Mouse (Mus musculus): ENCODE data around the gene Prpf18. TPM values are rescaled to one million over a fixed set of nuclear protein-coding genes. Genes with fewer than 3 reads are reported as not detected.
A peak's percentile ranks its signal among the peaks of the same experiment; 100 is the strongest.
"Not testable (repeated sequence)": the region's sequence is repeated elsewhere in the genome, so short reads cannot be mapped to it uniquely, and the experiment has no call there.

Gene Prpf18
- total RNA-seq, 2 experiments from 2014 or later, result 39.3 to 42.0 TPM

DNA sequence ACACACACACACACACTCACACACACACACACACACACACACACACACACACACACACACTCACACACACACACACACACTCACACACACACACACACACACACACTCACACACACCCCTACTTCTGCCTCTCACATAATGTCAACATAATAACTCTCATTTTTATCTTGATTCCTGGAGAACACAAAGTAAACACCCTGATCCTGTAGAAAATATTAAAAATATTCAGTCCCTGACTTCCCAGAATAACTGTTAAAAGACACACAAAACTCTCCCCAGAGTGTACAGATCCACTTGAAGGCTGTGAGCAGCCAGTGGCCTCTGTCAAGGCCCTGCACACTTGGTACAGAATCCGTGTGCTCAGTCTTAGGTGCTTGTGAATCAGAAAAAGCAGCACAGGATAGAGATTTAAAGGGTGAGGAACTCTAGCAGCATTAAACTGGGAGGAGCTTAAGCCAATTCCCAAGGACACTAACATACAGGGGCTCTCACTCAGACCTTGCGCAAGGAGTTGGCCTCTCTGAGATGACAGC, 36.8 kb downstream of the Prpf18 start:
- no peak for DNase-seq (ENCODE audit: low spot score)

DNA sequence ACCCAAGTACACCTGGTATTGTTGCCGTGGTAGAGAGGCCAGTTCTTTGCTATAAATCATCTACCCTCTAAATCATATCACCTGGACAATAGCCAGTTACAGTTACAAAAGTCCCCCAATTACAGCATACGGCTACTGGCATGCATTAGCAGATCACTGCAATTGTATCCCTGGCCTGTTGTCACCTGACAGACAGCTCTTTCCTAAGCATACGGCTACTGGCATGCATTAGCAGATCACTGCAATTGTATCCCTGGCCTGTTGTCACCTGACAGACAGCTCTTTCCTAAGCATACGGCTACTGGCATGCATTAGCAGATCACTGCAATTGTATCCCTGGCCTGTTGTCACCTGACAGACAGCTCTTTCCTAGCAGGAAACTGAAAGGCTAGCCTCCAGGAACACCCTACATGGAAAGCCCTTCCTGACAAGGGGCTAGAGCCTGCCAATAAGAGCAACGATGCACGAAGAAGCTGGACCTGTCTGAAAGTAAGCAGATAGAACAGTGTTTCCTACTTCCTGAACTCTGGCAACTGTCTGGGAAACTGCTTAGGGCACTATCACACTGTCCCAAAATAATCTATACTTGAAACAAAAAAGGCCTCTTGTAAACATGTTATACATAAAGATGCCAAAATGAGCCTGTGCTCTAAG, 37.5 kb downstream of the Prpf18 start:
- DNase-seq (ENCODE audit: low spot score), result not testable (repeated sequence)

GRCm38 (mm10) chr2:4611704-4612103, 40.2 kb downstream of the Prpf18 start:
- DNase-seq (ENCODE audit: low spot score), result no peak

DNA sequence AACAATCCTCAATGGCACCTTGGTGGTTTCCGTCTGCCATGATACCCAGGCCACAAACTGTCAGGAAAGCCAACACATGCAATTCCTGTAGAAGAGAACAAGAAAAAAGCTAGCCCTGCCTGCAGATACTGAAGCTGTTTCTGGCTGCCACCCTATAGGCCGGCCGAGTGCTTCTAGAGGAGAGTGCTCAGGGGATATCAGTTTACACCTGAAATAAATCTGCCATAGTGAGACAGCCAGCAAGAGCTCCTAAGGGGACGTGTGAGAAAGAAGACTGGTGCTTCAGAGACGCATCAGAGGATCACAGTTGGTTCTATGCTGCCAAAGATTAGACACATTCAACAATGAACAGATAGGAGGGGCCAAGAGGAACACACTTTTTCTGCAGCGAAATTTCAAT, 40.6 kb downstream of the Prpf18 start:
- peak; percentile 25 for DNase-seq (ENCODE audit: low spot score)

DNA sequence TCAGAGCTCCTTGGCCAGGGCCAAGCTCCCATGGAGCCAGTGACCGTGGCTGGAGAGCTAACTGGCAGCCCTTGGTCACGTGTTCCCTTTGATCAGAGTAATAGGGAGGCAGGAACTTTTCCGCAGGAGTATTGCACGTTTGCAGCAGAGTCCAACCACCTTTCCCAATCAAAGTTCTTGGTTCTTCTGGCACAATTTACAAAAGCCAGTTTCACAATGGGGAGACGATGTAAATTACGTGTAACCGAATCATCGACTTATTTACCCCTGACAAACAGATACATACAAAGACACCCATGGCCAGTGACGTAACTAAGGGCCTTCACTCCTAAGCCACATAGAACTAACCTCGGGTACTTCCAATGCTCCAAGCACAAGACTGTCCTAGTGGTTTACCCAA, 42.5 kb downstream of the Prpf18 start:
- no peak for DNase-seq (ENCODE audit: low spot score)

DNA sequence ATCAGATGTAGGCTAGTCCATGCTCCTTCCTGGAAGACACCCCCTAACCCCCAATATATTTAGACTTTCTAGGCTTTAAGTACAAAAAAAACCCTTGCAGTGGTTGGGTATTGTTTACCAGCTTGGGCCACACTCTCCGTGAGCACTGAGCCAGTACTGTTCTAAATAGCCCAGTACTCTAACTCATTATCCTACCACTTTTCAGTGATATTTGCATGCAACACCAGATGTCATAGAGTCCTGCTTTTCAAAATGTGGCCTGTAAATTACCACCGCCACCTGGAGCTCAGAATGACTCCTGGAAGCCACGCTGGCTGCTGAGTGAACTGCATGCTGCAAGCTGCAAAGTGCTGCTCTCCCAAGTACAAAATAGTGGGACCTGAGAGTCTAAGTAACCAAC, 43.7 kb downstream of the Prpf18 start:
- DNase-seq (ENCODE audit: low spot score), result no peak

DNA sequence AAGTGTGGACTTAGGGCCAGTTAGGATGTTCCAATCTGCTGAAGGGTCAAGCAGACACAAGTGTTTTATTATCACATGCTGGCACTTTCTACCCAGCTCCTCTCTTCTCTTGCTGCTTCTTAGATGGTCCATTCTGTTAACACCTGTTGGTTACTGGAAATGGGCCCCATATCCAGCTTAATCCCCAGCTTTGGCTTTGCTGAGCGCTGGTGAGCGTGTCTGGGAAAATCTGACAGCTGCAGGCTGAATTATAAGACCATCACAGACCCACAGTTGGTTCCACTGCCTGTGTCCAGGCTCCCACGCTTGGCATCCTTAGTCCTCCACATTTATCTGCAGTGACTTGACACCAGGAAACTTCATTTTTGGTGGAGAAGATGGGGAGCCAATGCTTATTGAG, 45.4 kb downstream of the Prpf18 start:
- no peak for DNase-seq (ENCODE audit: low spot score)

- no peak for DNase-seq (ENCODE audit: low spot score)
These were observed 48.5 kb downstream of the Prpf18 start for GRCm38 (mm10) chr2:4603361-4603945.

- peak; percentile 65 for DNase-seq (ENCODE audit: low spot score)
These were observed 50.7 kb downstream of the Prpf18 start for GRCm38 (mm10) chr2:4601034-4601890.

- DNase-seq (ENCODE audit: low spot score), result no peak
These were observed 54.9 kb downstream of the Prpf18 start for GRCm38 (mm10) chr2:4596992-4597391.

GRCm38 (mm10) chr2:4593878-4594387, 58.0 kb downstream of the Prpf18 start:
- no peak for DNase-seq (ENCODE audit: low spot score)

DNA sequence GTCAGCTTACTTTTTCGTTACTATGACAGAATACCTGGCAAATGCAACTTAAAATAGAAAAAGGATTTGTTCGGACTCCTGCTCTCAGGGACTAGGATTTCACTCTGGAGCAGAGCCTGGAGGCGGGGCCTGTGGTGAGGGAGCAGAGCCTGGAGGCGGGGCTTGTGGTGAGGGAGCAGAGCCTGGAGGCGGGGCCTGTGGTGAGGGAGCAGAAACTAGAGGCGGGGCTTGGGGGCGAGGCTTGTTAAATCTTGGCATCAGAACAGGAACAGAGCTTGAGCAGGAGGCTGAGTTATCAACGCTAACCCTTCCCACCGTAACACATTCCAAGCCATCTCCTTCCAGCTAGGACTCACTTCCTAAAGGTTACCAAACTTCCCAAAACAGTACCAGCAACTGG, 58.5 kb downstream of the Prpf18 start:
- DNase-seq (ENCODE audit: low spot score), result peak; percentile 70

DNA sequence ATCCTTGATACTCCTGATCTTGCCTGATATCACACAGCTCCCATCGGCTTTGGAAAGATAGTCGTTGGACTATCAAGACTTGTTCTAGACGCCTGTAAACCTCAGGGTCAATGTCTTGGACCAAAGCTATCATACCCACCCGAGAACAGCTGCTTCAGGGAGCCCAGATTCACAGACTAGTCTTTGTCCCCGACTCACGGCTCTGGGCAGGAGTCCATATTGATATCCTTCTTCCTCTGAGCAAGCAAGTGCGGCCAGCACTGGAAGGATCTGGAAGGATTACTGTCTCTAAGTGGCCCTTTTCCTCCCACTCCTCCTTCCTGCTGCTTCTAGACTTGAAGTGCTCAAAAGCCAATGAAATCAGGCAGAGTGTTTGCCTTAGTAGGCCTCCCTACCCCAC, 59.2 kb downstream of the Prpf18 start:
- no peak for DNase-seq (ENCODE audit: low spot score)

DNA sequence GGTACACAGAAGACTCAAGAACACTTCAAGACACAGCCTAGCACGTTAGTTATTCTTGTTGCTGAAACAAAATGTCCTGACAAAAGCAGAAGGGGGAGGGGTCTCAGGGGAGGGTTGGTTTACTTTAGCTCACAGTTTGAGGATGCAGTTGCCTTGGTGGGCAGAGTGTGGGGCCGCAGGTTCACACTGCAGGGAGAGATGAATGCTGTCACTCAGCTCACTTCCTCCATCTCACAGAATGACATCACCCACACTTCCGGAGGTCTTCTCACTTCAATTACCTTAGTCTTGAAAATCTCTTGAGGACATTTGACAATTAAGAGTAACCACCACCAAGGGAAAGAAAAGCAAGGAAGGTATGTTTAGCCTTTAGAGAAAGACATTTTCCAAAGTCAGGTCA, 60.3 kb downstream of the Prpf18 start:
- DNase-seq (ENCODE audit: low spot score), result no peak

GRCm38 (mm10) chr2:4587685-4588409, 64.1 kb downstream of the Prpf18 start:
- no peak for DNase-seq (ENCODE audit: low spot score)

DNA sequence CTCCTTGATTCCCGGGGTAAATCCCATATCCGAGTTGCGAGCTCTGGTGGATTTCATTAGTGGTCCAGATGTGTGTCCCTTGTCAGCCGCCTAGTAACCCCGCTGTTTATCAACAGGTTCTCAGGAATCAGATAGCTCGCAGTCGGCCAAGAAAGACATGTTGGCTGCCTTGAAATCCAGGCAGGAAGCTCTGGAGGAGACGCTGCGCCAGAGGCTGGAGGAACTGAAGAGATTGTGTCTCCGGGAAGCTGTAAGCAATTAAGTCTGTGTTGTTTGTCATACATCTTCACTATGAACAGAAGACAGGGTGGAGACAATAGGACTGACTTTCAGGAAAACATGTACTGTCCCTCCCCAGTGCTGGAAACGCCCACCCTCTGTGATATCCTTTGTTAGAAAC, 65.7 kb downstream of the Prpf18 start:
- DNase-seq (ENCODE audit: low spot score), result peak; percentile 43

- no peak for DNase-seq (ENCODE audit: low spot score)
These were observed 67.7 kb downstream of the Prpf18 start for GRCm38 (mm10) chr2:4584252-4584651.

DNA sequence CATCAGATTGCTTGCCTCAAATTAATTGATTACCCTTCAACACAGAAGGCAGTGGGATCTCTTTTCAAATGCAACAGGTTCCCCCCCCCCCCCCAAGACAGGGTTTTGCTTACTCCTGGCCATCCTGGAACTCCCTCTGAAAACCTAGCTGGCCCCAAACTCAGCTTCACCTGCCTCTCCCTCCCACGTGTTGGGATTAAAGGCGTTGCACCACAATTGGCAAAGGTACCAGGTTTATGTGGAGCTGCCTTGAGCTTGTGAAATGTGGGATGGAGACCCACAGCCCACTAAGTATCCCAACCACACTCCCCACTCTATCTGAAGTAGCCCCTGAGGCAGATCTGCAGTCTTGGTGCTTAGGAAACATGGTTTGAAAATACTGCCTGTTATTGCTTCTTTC, 69.0 kb downstream of the Prpf18 start:
- DNase-seq (ENCODE audit: low spot score), result no peak

DNA sequence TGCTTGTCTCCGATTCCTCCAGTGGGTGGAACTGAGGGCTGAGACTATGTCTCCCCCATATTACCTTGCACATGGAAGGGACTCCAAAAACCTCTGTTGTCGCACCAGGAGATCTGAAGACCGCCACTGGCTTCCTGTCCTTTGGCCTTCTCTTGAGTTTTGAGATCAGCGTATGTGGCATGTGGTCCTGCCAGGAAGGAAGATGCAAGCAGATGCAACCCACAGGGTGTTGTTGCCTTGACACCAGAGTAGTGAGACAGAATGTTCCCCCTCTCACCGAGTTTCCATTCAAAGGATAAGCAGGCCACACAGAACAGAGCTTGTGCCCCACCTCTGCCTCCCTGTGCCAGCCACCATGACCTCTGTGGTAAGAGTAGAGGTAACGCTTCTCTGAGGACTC, 71.2 kb downstream of the Prpf18 start:
- DNase-seq (ENCODE audit: low spot score), result no peak

DNA sequence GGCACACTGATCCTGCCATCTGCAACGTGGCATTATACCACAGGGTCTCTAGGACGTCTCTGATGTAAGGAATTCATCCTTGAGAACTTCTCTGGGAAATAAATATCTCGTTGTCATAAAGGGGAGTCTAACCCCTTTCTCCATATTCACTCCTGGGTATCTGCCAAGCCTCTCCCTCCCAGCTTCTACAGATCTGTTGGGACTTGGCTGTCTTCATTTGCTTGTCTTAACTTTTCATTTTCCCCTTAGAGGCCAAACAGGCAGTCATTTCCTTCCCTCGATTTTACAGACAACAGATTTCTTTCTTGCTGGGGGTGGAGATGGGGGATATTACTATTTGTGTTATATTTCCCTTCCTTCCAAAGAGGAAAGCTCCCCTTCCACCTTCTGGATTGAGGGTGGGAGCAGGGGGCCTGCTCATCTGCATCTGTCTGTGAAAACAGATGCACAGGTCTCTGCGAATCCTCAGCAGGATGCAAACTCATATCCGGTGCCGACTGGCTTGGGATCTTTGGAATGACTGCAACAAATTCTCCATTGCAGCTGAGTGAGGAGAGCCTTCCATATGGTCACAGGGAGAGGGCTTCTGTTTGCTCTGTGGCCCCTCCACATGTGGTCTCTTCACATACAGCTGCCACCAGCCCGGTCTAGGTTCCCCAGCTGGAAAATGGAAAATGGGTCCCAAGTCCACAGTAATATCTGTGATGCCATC, 72.4 kb downstream of the Prpf18 start:
- no peak for DNase-seq (ENCODE audit: low spot score)

- DNase-seq (ENCODE audit: low spot score), result no peak
These were observed 73.6 kb downstream of the Prpf18 start for GRCm38 (mm10) chr2:4578291-4578690.

Data from gastrocnemius, adult 18-20 months (tissue).